Mouse (Mus musculus): ENCODE data around the gene Heatr6. TPM values are rescaled to one million over a fixed set of nuclear protein-coding genes. Genes with fewer than 3 reads are reported as not detected.

Heatr6 gene
- total and polyA plus RNA-seq, 3 experiments = 17.4 to 24.4 (median 17.6) TPM

- Histone ChIP-seq H3K9me3 (replicated peaks; ENCODE audit: low read length) (no peaks in the 10 kb centered on the region), H3K27me3 (replicated peaks) (no peaks in the 10 kb centered on the region)
These were observed 39.8 kb downstream of the Heatr6 start for GRCm38 (mm10) chr11:83793264-83793663.

DNA sequence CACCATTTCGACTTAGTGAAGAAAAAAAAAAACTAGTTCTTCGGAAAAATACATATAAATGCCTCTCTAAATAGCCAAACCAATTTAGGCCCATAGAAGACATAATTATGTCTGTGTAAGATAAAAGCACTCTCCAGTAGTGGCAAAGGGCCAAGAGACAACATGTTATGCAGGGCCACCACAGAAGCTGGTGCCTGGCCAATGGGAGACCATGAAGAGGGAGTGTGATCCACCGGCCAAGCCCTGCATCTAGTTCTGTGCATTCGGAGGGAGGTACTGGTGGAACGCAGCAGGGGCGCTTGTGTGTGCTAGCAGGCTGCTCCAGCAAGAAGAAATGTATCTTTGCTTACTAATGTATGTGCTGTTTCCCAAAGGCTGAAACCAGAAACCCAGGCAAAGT is 42.6 kb downstream of the Heatr6 start:
- no peak for DNase-seq (ENCODE audit: extremely low read depth)
- Histone ChIP-seq H3K27ac (ENCODE audit: insufficient read depth, low read depth) (no peak overlapping the region), H3K9me3 (replicated peaks; ENCODE audit: low read length) (no peaks in the 10 kb centered on the region), H3K9ac (ENCODE audit: insufficient read depth, low read depth) (no peak overlapping the region), H3K4me2 (ENCODE audit: insufficient read depth, low read depth, poor library complexity, severe bottlenecking) (no peak overlapping the region), H3K79me2 (replicated peaks; ENCODE audit: control insufficient read depth, extremely low read depth, insufficient read depth, poor library complexity, severe bottlenecking) (no peaks in the 10 kb centered on the region), H3K4me3 (replicated peaks in 1 of 3; ENCODE audit: low read depth in 2 of 3, low read length in 2 of 3, poor library complexity in 1 of 3) (no peak overlapping the region), H3K36me3 (replicated peaks in 1 of 2; ENCODE audit: control insufficient read depth in 1 of 2, insufficient read depth in 1 of 2, low read length in 1 of 2) (no peaks in the 10 kb centered on the region), H3K4me1 (ENCODE audit: control insufficient read depth in 1 of 2, insufficient read depth in 2 of 2) (peaks cover 9 to 38% of the 10 kb centered on the region in 2 experiments), H3K27me3 (replicated peaks) (no peaks in the 10 kb centered on the region)
- in situ Hi-C loops (cut with MboI; ENCODE audit: low pct_ligation_motif_present, low pct_unique_long_range_greater_than_20kb, low sequenced_read_pairs) (no loop called here), dilution Hi-C loops (cut with MboI; ENCODE audit: extremely low pct_ligation_motif_present, extremely low pct_unique_long_range_greater_than_20kb, low sequenced_read_pairs) (no loop called here)
- no peak for TF ChIP-seq TBP (conservative IDR thresholded peaks at IDR 0.05; ENCODE audit: low read depth, low read length)
- TF ChIP-seq IRF4 (IDR thresholded peaks at IDR 0.05; ENCODE audit: low read depth, low read length) = no peak
- TF ChIP-seq NRF1 (IDR thresholded peaks at IDR 0.05; ENCODE audit: low read depth, low read length) = no peak
- no peak for TF ChIP-seq POLR2A (IDR thresholded peaks at IDR 0.05; ENCODE audit: low read depth, low read length)
- TF ChIP-seq MXI1 (IDR thresholded peaks at IDR 0.05; ENCODE audit: low read depth, low read length) = no peak
- no peak for TF ChIP-seq RAD21 (IDR thresholded peaks at IDR 0.05; ENCODE audit: low read depth, low read length)
- no peak for TF ChIP-seq SMC3 (IDR thresholded peaks at IDR 0.05; ENCODE audit: low read depth, low read length)
- TF ChIP-seq USF1 (IDR thresholded peaks at IDR 0.05; ENCODE audit: low read depth, low read length) = no peak
- TF ChIP-seq POLR2AphosphoS2 (IDR thresholded peaks at IDR 0.05; ENCODE audit: low read depth, low read length) = no peak

More at GRCm38 (mm10) chr11:83793264-83793663, 39.8 kb downstream of the Heatr6 start:
- H3K4me3 ChIP-seq (replicated peaks in 1 of 3; ENCODE audit: low read depth in 2 of 3, low read length in 2 of 3, poor library complexity in 1 of 3) = no peak overlapping the region
- no peak overlapping the region for H3K4me2 ChIP-seq (ENCODE audit: insufficient read depth, low read depth, poor library complexity, severe bottlenecking)
- dilution Hi-C loops (cut with MboI; ENCODE audit: extremely low pct_ligation_motif_present, extremely low pct_unique_long_range_greater_than_20kb, low sequenced_read_pairs) (no loop called here), in situ Hi-C loops (cut with MboI; ENCODE audit: low pct_ligation_motif_present, low pct_unique_long_range_greater_than_20kb, low sequenced_read_pairs) (no loop called here)
- no peaks in the 10 kb centered on the region for H3K36me3 ChIP-seq (replicated peaks in 1 of 2; ENCODE audit: control insufficient read depth in 1 of 2, insufficient read depth in 1 of 2, low read length in 1 of 2)
- H3K79me2 ChIP-seq (replicated peaks; ENCODE audit: control insufficient read depth, extremely low read depth, insufficient read depth, poor library complexity, severe bottlenecking) = no peaks in the 10 kb centered on the region
- peaks cover 23 to 51% of the 10 kb centered on the region in 2 experiments for H3K4me1 ChIP-seq (ENCODE audit: control insufficient read depth in 1 of 2, insufficient read depth in 2 of 2)
- DNase-seq (ENCODE audit: extremely low read depth) = no peak
- no peak overlapping the region for H3K9ac ChIP-seq (ENCODE audit: insufficient read depth, low read depth)
- H3K27ac ChIP-seq (ENCODE audit: insufficient read depth, low read depth) = no peak overlapping the region
- no peak for TF ChIP-seq JUN (IDR thresholded peaks at IDR 0.05; ENCODE audit: insufficient read depth, low read depth, low read length)
- TF ChIP-seq CHD2 (IDR thresholded peaks at IDR 0.05; ENCODE audit: low read length) = no peak
- no peak for TF ChIP-seq USF1 (IDR thresholded peaks at IDR 0.05; ENCODE audit: low read depth, low read length)
- no peak for TF ChIP-seq ZNF384 (IDR thresholded peaks at IDR 0.05; ENCODE audit: low read depth, low read length)
- TF ChIP-seq NRF1 (IDR thresholded peaks at IDR 0.05; ENCODE audit: low read depth, low read length) = no peak
- TF ChIP-seq HCFC1 (IDR thresholded peaks at IDR 0.05; ENCODE audit: low read depth, low read length) = no peak
- no peak for TF ChIP-seq MXI1 (IDR thresholded peaks at IDR 0.05; ENCODE audit: low read depth, low read length)
- no peak for TF ChIP-seq E2F4 (IDR thresholded peaks at IDR 0.05; ENCODE audit: insufficient replicate concordance, low read depth, low read length)
- TF ChIP-seq CHD1 (IDR thresholded peaks at IDR 0.05; ENCODE audit: low read depth, low read length) = no peak
- no peak for TF ChIP-seq RAD21 (IDR thresholded peaks at IDR 0.05; ENCODE audit: low read depth, low read length)
- TF ChIP-seq MEF2A (IDR thresholded peaks at IDR 0.05; ENCODE audit: borderline replicate concordance, low read depth, low read length) = no peak
